Mouse (Mus musculus): ENCODE results near the gene 2210010C04Rik.

Gene 2210010C04Rik

DNA sequence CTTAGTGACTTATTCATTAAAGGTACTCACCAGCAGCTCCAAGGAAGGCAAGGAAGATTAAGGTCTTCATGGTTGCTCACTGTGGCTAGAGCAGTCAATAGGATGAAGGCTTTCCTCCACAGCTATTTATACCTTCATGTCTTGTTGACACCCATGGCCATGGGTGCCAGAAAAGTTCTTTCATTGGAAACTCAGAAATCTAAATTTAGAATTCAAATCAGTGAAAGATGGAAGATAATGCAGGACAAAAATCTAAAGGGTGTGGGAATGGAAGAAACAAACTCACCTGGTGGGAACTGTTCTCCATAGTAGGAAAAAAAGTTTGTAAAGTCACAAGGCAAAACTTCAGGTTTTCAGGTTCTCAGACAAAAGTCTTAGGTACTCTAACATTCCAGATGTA is at the start of gene 2210010C04Rik:
Gene 2210010C04Rik, minus strand, starts transcription at position 101 of the 400 bp plus-strand sequence.
- no peak for DNase-seq (ENCODE audit: low read depth, low spot score)

- DNase-seq (ENCODE audit: low read depth, low spot score): no peak
Observed at GRCm38 (mm10) chr6:41080121-41080520, 44.8 kb upstream of the 2210010C04Rik start.

DNA sequence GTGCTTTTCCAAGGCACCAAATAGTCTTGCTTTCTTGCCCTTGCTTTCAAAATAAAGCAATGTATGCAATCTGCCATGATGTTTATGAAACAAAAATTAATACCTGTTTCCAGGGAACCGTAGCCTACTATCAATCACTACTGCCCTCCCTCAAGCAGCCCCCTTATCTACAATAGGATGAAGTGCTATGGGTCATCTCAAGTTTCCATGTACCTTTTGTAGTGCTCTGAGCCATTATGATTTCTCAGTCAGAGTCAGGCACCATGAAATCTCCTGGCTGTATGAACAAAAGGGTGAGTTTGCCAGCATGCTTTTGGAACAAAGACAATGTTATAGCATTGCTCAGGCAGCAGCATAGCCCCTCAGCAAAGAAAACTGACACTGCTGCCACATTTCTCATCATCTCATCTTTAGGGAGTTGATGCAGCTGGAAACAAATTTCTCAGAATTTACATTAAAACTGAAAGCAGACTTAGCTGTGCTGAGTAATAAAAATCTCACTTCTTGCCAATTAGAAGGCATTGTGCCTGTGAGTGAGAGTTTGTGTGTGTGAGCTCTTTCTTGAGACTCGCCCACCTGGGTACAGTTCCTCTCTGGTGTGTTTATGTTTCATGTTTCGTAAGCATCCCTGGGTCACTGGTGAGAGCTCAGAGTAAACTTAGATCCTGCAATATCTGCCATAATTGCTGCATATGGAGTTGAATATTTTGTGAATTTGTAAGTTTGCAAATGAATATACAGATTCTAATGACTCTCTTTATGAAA is 43.4 kb upstream of the 2210010C04Rik start:
- no peak for DNase-seq (ENCODE audit: low read depth, low spot score)

GRCm38 (mm10) chr6:41075753-41076152 is 40.4 kb upstream of the 2210010C04Rik start:
- DNase-seq (ENCODE audit: low read depth, low spot score): no peak

DNA sequence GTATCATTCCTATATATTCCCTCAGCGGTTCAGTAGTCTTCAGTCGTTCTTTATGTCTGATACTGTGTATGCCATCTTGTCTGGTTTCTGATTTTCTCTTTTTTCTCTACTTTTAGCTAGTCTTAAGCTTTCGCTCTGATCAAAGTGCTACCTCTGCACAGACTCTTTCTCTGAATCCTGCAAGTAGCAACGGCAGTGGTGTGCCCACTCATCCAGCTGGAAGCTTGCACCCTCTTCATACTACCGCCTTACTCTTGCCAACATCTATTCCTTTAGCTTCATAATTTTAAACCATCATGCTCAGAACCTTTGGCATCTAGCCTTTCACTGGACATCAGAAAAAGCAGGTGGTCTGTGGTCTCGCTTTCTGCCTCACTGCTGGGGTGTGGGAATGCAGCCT is 28.0 kb upstream of the 2210010C04Rik start:
- DNase-seq (ENCODE audit: low read depth, low spot score): no peak

- no peak for DNase-seq (ENCODE audit: low read depth, low spot score)
Observed at GRCm38 (mm10) chr6:41062746-41063145, 27.4 kb upstream of the 2210010C04Rik start.

DNA sequence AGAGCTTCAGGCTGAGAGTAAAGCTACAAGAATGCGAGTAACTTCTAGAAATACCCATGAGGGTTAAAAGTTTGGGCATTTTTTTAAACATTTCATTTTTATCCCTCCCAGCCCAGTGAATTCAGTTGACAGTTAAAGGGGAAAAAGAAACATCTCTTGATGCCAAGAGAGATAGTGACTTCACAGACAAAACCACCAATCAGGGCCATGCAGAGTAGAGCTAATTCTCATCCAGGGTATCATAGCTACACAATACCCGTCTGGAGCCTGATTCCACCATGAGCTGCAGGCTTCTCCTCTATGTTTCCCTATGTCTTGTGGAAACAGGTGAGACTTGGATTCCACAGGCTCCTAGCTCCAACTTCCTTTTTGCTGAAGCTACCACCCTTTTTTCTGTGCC is 26.8 kb upstream of the 2210010C04Rik start:
- DNase-seq (ENCODE audit: low read depth, low spot score): no peak

GRCm38 (mm10) chr6:41061085-41061484 is 25.8 kb upstream of the 2210010C04Rik start:
- no peak for DNase-seq (ENCODE audit: low read depth, low spot score)

- no peak for DNase-seq (ENCODE audit: low read depth, low spot score)
Observed at GRCm38 (mm10) chr6:41057653-41058052, 22.3 kb upstream of the 2210010C04Rik start.

GRCm38 (mm10) chr6:41055581-41055980 is 20.3 kb upstream of the 2210010C04Rik start:
- DNase-seq (ENCODE audit: low read depth, low spot score): no peak

DNA sequence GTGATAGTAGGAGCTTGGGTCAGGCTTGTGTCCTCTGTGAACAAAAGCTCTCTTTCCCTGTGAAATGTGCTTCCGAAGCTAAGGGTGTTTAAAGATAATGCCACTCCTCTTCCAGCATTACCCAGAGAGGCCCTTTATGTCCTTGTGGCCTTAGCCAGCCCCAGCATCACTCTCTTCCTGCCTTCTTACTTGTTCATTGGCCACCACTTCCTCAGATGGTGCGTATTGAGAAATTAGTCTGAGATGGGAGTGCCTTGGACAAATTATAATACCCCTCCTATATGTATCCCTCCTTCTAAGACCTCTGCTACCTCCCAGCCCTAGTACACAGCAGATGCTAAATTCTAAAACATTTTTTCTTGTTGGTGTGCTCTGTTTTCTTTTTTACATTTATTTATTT is 19.1 kb upstream of the 2210010C04Rik start:
- no peak for DNase-seq (ENCODE audit: low read depth, low spot score)

DNA sequence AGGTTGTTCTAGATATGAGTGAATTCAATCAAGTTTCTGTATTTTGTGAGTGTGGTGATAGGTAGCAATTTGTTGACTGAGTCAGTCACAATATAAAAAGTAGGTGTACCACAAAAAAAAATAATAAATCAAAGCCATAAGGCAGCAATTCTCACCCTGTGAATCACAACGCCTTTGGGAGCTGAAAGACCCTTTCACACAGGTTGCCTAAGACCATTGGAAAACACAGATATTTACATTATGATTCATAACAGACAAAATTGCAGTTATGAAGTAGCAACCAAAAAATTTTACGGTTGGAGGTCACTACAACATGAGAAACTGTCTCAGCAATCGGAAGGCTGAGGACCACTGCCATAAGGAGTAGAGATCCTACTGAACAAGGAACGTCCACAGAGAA is 16.5 kb upstream of the 2210010C04Rik start:
- no peak for DNase-seq (ENCODE audit: low read depth, low spot score)

DNA sequence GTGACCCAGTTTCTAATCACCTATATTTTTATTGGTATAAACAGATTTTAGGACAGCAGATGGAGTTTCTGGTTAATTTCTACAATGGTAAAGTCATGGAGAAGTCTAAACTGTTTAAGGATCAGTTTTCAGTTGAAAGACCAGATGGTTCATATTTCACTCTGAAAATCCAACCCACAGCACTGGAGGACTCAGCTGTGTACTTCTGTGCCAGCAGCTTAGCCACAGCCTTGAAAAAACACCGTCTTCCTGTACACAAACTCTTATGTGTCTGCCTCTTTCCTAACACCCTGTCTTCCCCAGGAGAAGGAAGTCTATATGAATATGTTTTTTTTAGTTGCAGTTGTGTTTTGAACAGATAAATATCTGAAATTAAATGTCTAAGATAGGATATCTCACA is 13.3 kb upstream of the 2210010C04Rik start:
- DNase-seq (ENCODE audit: low read depth, low spot score): no peak

DNA sequence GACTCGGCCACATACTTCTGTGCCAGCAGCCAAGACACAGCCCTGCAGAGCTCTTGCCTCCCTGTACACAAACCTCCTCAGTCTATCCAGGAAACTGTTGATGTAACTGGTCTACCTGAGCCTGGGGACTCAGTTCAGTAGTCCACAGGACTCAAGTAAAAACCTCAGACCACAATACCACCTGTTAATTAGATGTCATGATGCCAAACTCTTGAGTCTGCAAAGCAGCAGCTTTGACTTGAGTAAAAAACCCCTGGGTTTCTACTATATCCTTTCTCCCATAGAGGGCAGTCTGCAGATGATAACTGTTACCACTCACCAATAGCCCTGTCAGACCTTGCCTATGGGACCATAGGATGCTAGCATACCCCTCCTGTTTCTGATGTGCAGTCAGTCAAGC is 12.7 kb upstream of the 2210010C04Rik start:
- DNase-seq (ENCODE audit: low read depth, low spot score): no peak

DNA sequence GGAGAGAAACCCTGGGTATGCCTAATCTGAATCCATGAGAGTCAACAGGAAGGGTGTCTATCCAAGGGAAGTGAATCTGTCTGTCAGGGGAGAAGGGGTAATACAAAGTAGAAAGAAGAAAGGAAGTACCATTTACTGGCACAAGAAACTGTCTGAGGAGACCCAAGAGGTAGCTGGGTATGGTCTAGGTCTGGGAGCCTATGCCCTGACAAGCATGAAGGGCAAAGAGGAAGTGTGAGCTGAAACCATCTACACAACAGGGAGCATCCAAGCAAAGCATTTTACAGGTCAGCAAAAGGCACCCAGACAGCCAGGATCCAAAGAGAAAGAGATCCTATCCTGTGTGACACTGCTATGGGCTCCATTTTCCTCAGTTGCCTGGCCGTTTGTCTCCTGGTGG is 11.9 kb upstream of the 2210010C04Rik start:
- no peak for DNase-seq (ENCODE audit: low read depth, low spot score)

- DNase-seq (ENCODE audit: low read depth, low spot score): no peak
Observed at GRCm38 (mm10) chr6:41046553-41046952, 11.2 kb upstream of the 2210010C04Rik start.

DNA sequence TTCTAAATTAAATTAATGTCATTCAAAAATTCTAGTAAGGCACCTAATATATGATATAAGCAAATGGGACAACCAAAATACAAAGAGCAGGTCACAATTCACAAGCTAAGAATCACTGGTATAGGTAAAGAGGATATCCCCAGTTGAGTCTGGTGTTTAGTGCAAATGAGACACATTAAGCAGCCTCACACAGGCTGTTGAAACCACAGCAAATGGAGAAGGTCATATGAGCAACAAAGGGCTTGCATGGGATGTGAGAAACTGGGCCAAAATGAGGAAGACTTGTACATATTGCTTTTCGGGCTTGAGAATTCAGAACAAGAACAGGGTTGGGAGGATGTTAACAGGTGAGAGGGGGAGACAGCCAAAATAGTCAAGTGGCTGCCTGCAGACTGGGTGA is 9.4 kb upstream of the 2210010C04Rik start:
- DNase-seq (ENCODE audit: low read depth, low spot score): no peak

- no peak for DNase-seq (ENCODE audit: low read depth, low spot score)
Observed at GRCm38 (mm10) chr6:41044314-41044713, 9.0 kb upstream of the 2210010C04Rik start.

DNA sequence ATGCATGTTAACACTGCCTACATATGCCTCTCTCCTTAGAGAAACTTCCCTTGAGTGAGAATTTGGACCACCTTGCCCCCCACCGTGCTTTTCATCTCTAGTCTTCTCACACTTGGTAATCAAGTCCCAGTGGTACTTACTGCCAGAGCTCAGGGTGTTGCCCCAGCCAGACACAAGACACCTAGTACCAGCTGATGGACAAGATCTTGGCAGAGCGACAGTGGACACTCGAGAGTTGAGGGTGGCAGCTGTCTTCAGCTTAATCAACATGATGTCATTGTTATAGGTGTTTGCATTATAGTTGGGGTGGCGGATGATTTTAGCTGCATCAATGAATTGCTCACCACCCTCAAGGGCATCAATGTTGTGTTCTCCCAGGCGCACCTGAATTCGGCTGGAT is 2.5 kb downstream of the 2210010C04Rik start:
- no peak for DNase-seq (ENCODE audit: low read depth, low spot score)

DNA sequence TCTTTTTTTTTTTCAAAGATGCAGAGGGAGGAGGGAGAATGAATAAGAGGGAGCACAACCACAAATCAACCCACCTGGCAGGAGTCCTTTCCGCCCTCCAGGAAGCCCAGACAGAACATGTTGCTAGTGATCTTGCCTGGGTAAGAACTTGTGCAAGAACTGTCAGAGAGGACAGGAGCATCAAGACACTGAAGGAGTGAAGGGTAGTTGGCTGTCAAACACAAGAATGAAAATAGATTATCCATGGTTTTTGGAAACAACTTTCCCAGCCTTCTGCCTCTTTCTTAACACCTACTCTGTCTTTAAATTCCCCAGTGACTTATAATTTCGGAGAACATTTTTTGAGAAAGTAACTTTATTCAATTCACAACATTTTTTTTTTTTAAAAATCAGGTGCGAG is 3.1 kb downstream of the 2210010C04Rik start:
- no peak for DNase-seq (ENCODE audit: low read depth, low spot score)

DNA sequence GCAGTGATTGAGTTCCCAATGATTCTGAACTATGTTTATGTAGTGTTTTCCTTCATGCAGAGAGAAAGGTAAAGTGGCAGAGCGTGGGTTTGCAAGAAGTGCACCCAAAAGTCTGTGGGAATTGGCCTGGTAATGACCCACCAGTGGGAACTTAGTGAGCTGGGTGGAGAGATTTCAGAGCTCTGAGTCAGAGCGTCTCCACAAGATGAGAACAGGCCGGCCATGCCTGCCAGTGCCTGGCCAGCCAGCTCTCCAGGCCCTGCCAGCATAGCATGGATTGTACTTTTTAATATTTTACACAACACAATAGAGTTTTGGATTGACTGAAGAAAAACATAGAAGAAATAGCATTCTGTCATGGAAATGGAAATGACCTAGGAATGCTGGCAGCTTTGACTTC is 4.5 kb downstream of the 2210010C04Rik start:
- no peak for DNase-seq (ENCODE audit: low read depth, low spot score)

DNA sequence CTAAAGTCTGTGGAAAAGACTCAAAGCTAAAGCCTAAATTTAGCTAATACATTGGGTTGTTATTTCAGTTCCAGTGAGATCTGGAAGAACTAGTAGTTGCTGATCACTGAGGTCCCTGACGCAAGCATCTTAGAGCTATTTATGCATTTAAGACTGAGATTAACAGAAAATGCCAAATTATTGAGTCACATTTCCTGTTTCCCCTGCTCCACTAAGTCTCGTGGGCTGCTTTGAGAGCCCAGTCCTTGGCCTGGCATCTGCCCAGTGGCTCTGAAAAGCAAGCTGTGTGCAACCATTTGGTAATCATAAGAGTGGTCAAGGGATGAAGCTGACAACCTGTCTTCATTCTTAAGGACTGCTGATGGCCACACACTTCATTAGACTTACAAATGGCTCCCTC is 8.3 kb downstream of the 2210010C04Rik start:
- no peak for DNase-seq (ENCODE audit: low read depth, low spot score)

DNA sequence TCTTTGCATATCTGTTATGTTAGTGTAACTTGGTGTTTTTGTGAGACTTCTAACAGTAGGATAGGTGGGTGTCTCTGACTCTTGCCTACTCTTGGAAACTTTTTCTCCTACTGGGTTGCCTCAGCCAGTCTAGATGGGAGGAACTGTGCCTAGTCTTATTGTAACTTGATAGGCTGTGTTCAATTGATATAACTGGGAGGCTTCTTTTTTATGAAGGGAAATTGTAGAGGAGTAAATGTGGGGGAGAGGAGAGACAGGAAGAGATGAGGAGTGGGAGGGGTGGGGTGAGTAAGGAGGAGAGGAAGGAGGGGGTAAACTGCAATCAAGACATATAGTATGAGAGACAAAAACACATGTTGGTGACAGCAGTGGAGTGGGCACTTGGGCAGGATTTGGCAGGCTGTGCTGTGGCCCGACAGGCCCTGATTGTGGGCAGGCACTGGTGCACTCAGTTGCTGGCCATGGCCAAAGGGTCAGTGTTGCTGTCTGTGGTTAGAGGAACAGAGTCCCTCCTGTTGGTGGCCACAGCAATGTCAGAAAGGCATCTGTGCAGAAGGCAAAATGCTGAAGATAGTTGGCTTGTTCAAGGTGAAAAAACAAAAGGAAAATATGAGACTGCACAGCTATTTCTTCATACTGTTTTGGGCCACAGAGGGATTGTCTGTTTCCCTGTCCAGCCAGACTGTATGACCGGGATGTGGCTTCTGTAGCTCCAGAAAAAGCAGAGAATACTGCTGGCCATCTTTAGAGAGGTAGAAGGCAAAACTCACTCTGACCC is 9.2 kb downstream of the 2210010C04Rik start:
- no peak for DNase-seq (ENCODE audit: low read depth, low spot score)
